17 mouse cellular contexts compared by ENCODE assay signal in genomic region chr13:104113782-104114181, GRCm38 (mm10). TPM values are rescaled to one million over a fixed set of nuclear protein-coding genes. Genes with fewer than 3 reads are reported as not detected.
DNase-seq lines count a peak whose midpoint lies in the region; ATAC-seq and TF ChIP-seq lines count a peak whose summit lies in the region.
"Had no signal": no experiment of that assay in that cellular context is flagged by ENCODE, and none has a peak within 500 bp of the region (broad histone marks: within the 10 kb centered on the region; RNA-seq: fewer than 3 reads in every experiment).

No protein-coding gene starts in this region.

- H3K9me3 ChIP-seq in kidney, postnatal 0 days (replicated peaks; ENCODE audit: low read length), result no peaks in the 10 kb centered on the region
- no peaks in the 10 kb centered on the region for H3K9me3 ChIP-seq in midbrain, embryonic 10.5 days (replicated peaks)
- H3K9me3 ChIP-seq: embryonic facial prominence, embryonic 15.5 days; heart, embryonic 10.5 days; megakaryocyte, embryonic 14.5 days had no signal

- TF ChIP-seq CTCF in kidney, postnatal 0 days (IDR thresholded peaks at IDR 0.05; ENCODE audit: low read depth), result peak; percentile 55; the same call in 1 of the 2 replicates

- WGBS in kidney, postnatal 0 days, result 82% methylated on average over 4 of the region's 4 CpGs
- WGBS in midbrain, embryonic 10.5 days, result 91% methylated on average over 4 of the region's 4 CpGs

- no peak overlapping the region for H3K9ac ChIP-seq in kidney, postnatal 0 days (ENCODE audit: low read depth, low read length)
- H3K9ac ChIP-seq: embryonic facial prominence, embryonic 15.5 days had no signal

- peak; percentile 65 for DNase-seq in kidney, postnatal 0 days (ENCODE audit: low spot score)
- no peak for DNase-seq in kidney, postnatal 10 days
- DNase-seq in 3134 (ENCODE audit: extremely low read depth, insufficient read length, low spot score) (peak; percentile 9), 3T3-L1 (ENCODE audit: low read depth, low spot score) (peak; percentile 34), MEL-GATA-1-ER (ENCODE audit: extremely low read depth, low read depth) (peak; percentile 74)
- no peak for DNase-seq in right cerebral cortex, postnatal 14 days
- DNase-seq in gastrocnemius, adult 18-20 months (ENCODE audit: low spot score), result no peak
- DNase-seq in midbrain, embryonic 10.5 days (ENCODE audit: low spot score), result no peak
- DNase-seq: adrenal gland, postnatal 36 days; heart, postnatal 36 days; lung, adult 2 months; thymus, postnatal 36 days had no signal

- H3K4me2 ChIP-seq in kidney, postnatal 0 days (ENCODE audit: low read length), result no peak overlapping the region
- H3K4me2 ChIP-seq: embryonic facial prominence, embryonic 15.5 days had no signal

- H3K4me1 ChIP-seq in kidney, postnatal 0 days (replicated peaks; ENCODE audit: insufficient read depth, low read length), result no peaks in the 10 kb centered on the region
- peaks cover 33% of the 10 kb centered on the region for H3K4me1 ChIP-seq in midbrain, embryonic 10.5 days

- no peak overlapping the region for H3K27ac ChIP-seq in kidney, postnatal 0 days
- no peak overlapping the region for H3K27ac ChIP-seq in midbrain, embryonic 10.5 days (replicated peaks)
- H3K27ac ChIP-seq: embryonic facial prominence, embryonic 15.5 days; heart, embryonic 10.5 days had no signal

- 0 out of 2 replicates have a peak, but pooled peaks cover under 1% of the 10 kb centered on the region for H3K36me3 ChIP-seq in kidney, postnatal 0 days (ENCODE audit: insufficient read depth, low read length)
- H3K36me3 ChIP-seq in midbrain, embryonic 10.5 days, result peaks cover 38% of the 10 kb centered on the region
- H3K36me3 ChIP-seq: heart, embryonic 10.5 days had no signal

- no peak overlapping the region for H3K4me3 ChIP-seq in kidney, postnatal 0 days (replicated peaks; ENCODE audit: low read depth, low read length)
- H3K4me3 ChIP-seq in midbrain, embryonic 10.5 days, result no peak overlapping the region
- H3K4me3 ChIP-seq: embryonic facial prominence, embryonic 15.5 days; heart, embryonic 10.5 days; megakaryocyte, embryonic 14.5 days had no signal

- ATAC-seq in kidney, postnatal 0 days (replicated peaks; ENCODE audit: low FRiP score, low read depth), result no peak
- ATAC-seq: forebrain, embryonic 14.5 days; intestine, embryonic 16.5 days had no signal

- H3K27me3 ChIP-seq in kidney, postnatal 0 days (ENCODE audit: insufficient read depth, low read length), result no peaks in the 10 kb centered on the region
- H3K27me3 ChIP-seq in midbrain, embryonic 10.5 days (ENCODE audit: low read depth, poor library complexity, severe bottlenecking), result no peaks in the 10 kb centered on the region
- H3K27me3 ChIP-seq: embryonic facial prominence, embryonic 15.5 days had no signal

RNA-seq across cellular contexts. Expression of gene Sgtb, which starts 4.2 kb away (rescaled TPM):
- polyA plus RNA-seq in kidney, postnatal 0 days (2015; fragmentation: Nextera tagmentation; extraction: Ambion mirVana), result 5.6 and 5.9 TPM in 2 replicates
- under 1 TPM; 0.30 to 0.57 TPM for total RNA-seq in gastrocnemius, adult 18-20 months (2021)
- 11.7 and 15.2 TPM in 2 replicates for polyA plus RNA-seq in midbrain, embryonic 10.5 days (2016; fragmentation: Nextera tagmentation; extraction: Ambion mirVana)

RNA-seq across cellular contexts. Expression of gene Nln, which starts 4.4 kb away (rescaled TPM):
- 13.5 and 15.2 TPM in 2 replicates for polyA plus RNA-seq in kidney, postnatal 0 days (2015; fragmentation: Nextera tagmentation; extraction: Ambion mirVana)
- total RNA-seq in gastrocnemius, adult 18-20 months (2021), result 1 to 10 TPM; 4.7 to 7.0 TPM
- 15.9 and 20.1 TPM in 2 replicates for polyA plus RNA-seq in midbrain, embryonic 10.5 days (2016; fragmentation: Nextera tagmentation; extraction: Ambion mirVana)

Comparison
In these comparisons a context has a peak if more than half of its experiments do, and no peak if none do; other contexts are left out.
1. DNase-seq: peak in kidney, postnatal 0 days (single experiment), 3134 (single experiment), 3T3-L1 (single experiment) and MEL-GATA-1-ER (single experiment); none in kidney, postnatal 10 days (single experiment), right cerebral cortex, postnatal 14 days (single experiment), gastrocnemius, adult 18-20 months (single experiment) and midbrain, embryonic 10.5 days (single experiment).